Mouse (Mus musculus) stomach, embryonic 14.5 days (tissue): ENCODE data around the gene Pla2g10. TPM values are rescaled to one million over a fixed set of nuclear protein-coding genes. Genes with fewer than 3 reads are reported as not detected.

Experiments
- ATAC-seq: fragments of 200-750 bp; cut with Nextera tagmentation; 2 replicates; pipeline ENCODE4 v1.8.0; 2017; ENCODE audit warnings: low read depth, moderate TSS enrichment; ENCODE audit not compliant: insufficient number of reproducible peaks, insufficient read depth, low FRiP score
- H3K27ac ChIP-seq: fragments of 300-500 bp; sonication (generic); 2 replicates; pipeline ENCODE4 v1.5.1; 2014; ENCODE audit warnings: mild to moderate bottlenecking, low read length, moderate library complexity, mixed read lengths
- H3K27me3 ChIP-seq: fragments of 300-500 bp; sonication (generic); 2 replicates; pipeline ENCODE4 v1.6.1; 2014; ENCODE audit warnings: low read length, control low read depth, mixed read lengths; ENCODE audit not compliant: control insufficient read depth, insufficient read depth
- H3K36me3 ChIP-seq: fragments of 300-500 bp; sonication (generic); 2 replicates; pipeline ENCODE4 v1.6.1; 2014; ENCODE audit warnings: mild to moderate bottlenecking, control low read depth, low read length, moderate library complexity, mixed read lengths; ENCODE audit not compliant: control insufficient read depth, insufficient read depth
- H3K4me1 ChIP-seq: fragments of 300-500 bp; sonication (generic); 2 replicates; pipeline ENCODE4 v1.6.1; 2014; ENCODE audit warnings: low read length, control low read depth, mixed read lengths; ENCODE audit not compliant: control insufficient read depth, insufficient read depth
- H3K4me2 ChIP-seq: fragments of 300-500 bp; sonication (generic); replicated peaks from 2 replicates; pipeline ENCODE4 v1.6.1; 2014; ENCODE audit warnings: low read depth, low read length, control low read depth
- H3K4me3 ChIP-seq: fragments of 300-500 bp; sonication (generic); 2 replicates; pipeline ENCODE4 v1.5.1; 2014; ENCODE audit warnings: low read depth, low read length, control low read depth
- H3K9ac ChIP-seq: fragments of 300-500 bp; sonication (generic); replicated peaks from 2 replicates; pipeline ENCODE4 v1.6.1; 2014; ENCODE audit warnings: low read depth, mild to moderate bottlenecking, control low read depth, low read length, moderate library complexity, mixed read lengths
- H3K9me3 ChIP-seq: fragments of 300-500 bp; sonication (generic); 2 replicates; pipeline ENCODE4 v1.6.1; 2016; ENCODE audit warnings: low read depth, low read length, control low read depth; ENCODE audit not compliant: control insufficient read depth
- WGBS: fragments of 180-500 bp; shearing (Covaris S2); extraction: QIAGEN DNeasy Blood & Tissue Kit; methylation state at CpG from one replicate; pipeline ENCODE4 v1.1.7; 2014; 5-methylcytosine and 5-hydroxymethylcytosine counted together
- polyA plus RNA-seq: library from polyadenylated mRNA; unstranded; fragments of >200 nt; fragmentation: Nextera tagmentation; extraction: Ambion mirVana; gene quantifications from 2 replicates; pipeline ENCODE4 v1.2.1, GENCODE M21; 2014

Pla2g10 gene
- polyA plus RNA-seq, 1 experiment from 2014 or later = 20.7 TPM

DNA sequence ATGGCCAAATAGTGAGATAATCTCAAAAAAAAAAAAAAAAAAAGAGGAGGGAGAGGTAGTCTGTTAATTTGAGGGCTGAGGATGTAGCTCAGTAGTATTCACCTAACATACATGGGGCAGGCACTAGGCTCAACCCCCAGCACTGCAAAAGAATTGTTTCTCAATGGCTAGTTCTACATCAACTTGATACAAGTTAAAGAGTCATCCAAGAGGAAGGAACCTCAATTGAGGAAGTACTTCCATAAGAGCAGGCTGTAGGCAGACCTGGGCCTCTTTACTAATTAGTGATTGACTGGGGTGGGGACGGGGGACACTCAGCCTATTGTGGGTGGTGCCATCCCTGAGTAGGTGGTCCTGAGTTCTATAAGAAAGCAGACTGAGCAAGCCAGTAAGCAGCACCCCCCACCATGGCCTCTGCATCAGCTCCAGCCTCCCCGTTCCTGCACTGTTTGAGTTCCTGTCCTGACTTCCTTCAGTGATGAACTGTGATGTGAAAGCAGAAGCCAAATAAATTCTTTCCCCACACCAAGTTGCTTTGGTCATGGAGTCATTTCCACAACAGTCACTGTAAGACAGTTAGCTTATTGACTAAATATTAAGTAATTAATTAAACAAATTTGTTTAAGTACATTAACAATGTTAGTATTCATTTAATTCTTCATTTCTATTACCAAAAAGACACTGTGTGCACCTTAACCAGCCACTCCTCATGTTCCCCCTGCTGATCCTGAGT, 13.8 kb downstream of the Pla2g10 start:
- Histone ChIP-seq H3K4me1 (no peaks in the 10 kb centered on the region), H3K9me3 (no peaks in the 10 kb centered on the region), H3K4me3 (no peak overlapping the region), H3K4me2 (no peak overlapping the region), H3K27ac (no peak overlapping the region), H3K27me3 (no peaks in the 10 kb centered on the region), H3K9ac (no peak overlapping the region), H3K36me3 (no peaks in the 10 kb centered on the region)
- ATAC-seq = no peak
- 82% methylated on average over 2 of the region's 2 CpGs for WGBS

GRCm38 (mm10) chr16:13714910-13715309, 15.9 kb downstream of the Pla2g10 start:
- Histone ChIP-seq H3K9me3 (no peaks in the 10 kb centered on the region), H3K4me2 (no peak overlapping the region), H3K4me3 (no peak overlapping the region), H3K36me3 (no peaks in the 10 kb centered on the region), H3K4me1 (no peaks in the 10 kb centered on the region), H3K9ac (no peak overlapping the region), H3K27ac (no peak overlapping the region; the same call in 1 of the 2 replicates), H3K27me3 (no peaks in the 10 kb centered on the region)
- ATAC-seq = peak; percentile 69
- WGBS = 75% methylated on average over 3 of the region's 3 CpGs

DNA sequence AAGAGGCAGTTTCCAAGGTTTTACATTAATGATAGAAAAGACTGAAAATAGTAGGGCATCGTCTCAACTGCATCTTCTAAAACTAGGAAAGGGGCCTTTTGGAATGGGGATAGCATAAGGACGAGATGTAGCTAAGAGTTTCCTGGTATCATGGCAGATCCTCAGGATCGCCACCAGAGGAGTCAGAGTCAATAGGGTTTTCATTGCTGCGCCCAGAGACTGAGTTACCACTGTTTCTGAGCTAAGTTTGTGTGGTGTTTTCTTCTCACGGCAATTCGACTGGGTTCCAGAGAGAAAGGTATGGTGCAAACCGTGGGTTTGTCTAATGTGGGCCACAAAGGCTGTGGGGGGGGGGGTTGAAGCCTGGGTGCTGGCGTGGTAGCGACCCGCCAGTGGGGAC, 26.1 kb downstream of the Pla2g10 start:
- WGBS = 91% methylated on average over 10 of the region's 10 CpGs
- Histone ChIP-seq H3K27ac (no peak overlapping the region), H3K9ac (no peak overlapping the region), H3K4me1 (no peaks in the 10 kb centered on the region), H3K4me3 (no peak overlapping the region), H3K9me3 (no peaks in the 10 kb centered on the region), H3K4me2 (no peak overlapping the region), H3K27me3 (no peaks in the 10 kb centered on the region), H3K36me3 (peaks cover 18% of the 10 kb centered on the region)
- ATAC-seq = no peak

DNA sequence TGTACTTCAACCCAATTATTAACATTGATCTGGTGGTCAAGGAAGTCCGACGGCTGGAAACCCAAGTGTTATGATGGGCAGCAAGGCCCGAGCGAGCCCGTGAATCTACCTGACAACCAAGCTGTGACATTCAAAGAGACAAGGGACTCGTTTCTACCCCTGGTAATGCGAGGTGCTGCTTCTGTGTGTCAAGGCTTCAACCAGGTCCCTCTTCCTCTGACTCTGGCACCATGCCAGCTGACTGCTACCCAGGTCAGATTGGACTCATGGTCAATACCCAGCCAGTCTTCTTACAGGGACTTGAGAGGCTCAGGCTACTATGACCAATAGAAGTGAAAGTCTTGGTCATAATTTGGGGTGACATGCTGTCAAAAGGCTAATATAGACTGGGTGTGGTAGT, 28.6 kb downstream of the Pla2g10 start:
- H3K4me3 ChIP-seq = no peak overlapping the region
- peaks cover 36% of the 10 kb centered on the region for H3K36me3 ChIP-seq
- 93% methylated on average over 7 of the region's 7 CpGs for WGBS
- no peak overlapping the region for H3K4me2 ChIP-seq
- H3K4me1 ChIP-seq = no peaks in the 10 kb centered on the region
- no peaks in the 10 kb centered on the region for H3K9me3 ChIP-seq
- no peaks in the 10 kb centered on the region for H3K27me3 ChIP-seq
- no peak for ATAC-seq
- no peak overlapping the region for H3K27ac ChIP-seq
- H3K9ac ChIP-seq = no peak overlapping the region

DNA sequence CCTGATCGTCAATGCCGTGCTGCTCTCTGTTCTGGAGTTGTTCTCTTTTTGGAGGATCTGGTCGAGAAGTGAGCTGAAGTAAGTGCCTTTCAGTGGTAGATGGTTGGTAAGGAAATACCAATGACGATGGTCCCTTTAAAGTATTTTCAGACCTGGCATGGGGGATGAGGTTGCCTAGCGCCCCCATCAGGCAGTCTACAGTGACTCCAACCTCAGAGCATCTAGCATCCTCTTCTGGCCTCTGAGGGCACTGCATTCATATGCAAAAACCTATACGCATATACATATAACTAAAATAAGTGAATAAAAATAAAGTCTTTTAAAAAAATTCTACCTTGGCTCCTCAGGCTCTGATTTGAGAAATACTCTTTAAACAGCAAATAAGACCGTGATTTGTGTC, 31.8 kb downstream of the Pla2g10 start:
- Histone ChIP-seq H3K4me2 (no peak overlapping the region), H3K9me3 (no peaks in the 10 kb centered on the region), H3K27me3 (no peaks in the 10 kb centered on the region), H3K4me3 (no peak overlapping the region), H3K9ac (no peak overlapping the region), H3K27ac (no peak overlapping the region), H3K4me1 (no peaks in the 10 kb centered on the region), H3K36me3 (peaks cover 49% of the 10 kb centered on the region)
- no peak for ATAC-seq
- WGBS = 90% methylated on average over 7 of the region's 7 CpGs

DNA sequence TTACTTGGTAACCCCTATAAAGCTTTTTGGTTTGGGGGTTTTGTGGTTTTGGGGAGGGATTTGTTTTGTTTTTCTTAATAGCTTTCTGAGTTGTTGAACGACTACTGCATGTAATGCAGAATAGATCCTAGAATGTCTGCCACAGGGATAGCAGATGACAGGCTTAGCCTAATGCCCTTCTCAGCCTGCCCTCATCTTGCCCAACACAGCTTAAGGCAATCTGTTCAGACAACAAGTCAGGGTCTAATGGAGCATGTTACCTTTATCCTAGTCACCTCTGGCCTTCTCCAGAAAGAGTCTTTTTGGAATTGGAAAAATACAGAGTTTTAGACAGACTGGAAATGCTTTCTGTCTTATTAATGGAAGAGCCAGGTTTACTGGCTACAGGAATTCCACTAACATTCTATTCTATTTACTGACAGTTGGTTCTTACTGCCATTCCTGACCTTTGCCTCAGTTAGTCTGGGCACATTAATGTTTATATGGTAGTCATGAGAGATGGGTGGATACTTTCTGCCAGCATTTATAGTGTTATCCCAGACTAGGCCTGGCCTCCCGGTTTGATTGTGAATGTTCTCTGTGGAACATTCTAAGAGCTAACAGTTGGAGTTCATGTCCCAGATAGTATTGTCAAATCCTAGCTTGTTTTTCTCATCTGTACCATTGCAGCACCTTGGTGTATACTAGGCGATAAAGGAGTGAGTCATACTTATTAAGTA, 52.0 kb downstream of the Pla2g10 start:
- no peak for ATAC-seq
- Histone ChIP-seq H3K27me3 (no peaks in the 10 kb centered on the region), H3K36me3 (peaks cover 10% of the 10 kb centered on the region), H3K9ac (no peak overlapping the region), H3K9me3 (no peaks in the 10 kb centered on the region), H3K4me2 (no peak overlapping the region), H3K4me1 (no peaks in the 10 kb centered on the region), H3K4me3 (no peak overlapping the region), H3K27ac (no peak overlapping the region)
- 87% methylated on average over 3 of the region's 3 CpGs for WGBS

DNA sequence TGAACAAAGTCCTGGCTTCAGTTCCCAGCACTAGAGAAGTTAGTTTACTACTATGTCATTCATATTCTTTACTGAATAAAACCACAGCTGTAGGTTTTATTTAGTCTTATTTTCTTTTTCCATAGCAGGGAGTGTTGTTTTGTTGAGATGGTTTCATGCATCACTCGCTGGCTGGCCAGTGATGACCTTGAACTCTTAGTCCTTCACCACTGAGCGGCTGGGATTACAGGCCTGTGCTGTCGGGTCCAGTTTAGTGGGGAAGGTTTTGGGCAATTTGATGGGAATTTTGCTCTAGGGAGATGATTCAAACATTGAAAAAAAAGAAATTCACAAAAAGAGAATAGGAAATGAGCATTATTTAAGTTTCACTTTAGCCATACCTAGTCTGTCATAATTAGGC, 56.3 kb downstream of the Pla2g10 start:
- Histone ChIP-seq H3K4me3 (no peak overlapping the region), H3K9ac (no peak overlapping the region), H3K9me3 (no peaks in the 10 kb centered on the region), H3K4me1 (peaks cover 8% of the 10 kb centered on the region; the same call in 1 of the 2 replicates), H3K36me3 (peaks cover 10% of the 10 kb centered on the region), H3K27ac (no peak overlapping the region), H3K4me2 (no peak overlapping the region), H3K27me3 (no peaks in the 10 kb centered on the region)
- ATAC-seq = no peak
- 90% methylated on average over 3 of the region's 3 CpGs for WGBS

DNA sequence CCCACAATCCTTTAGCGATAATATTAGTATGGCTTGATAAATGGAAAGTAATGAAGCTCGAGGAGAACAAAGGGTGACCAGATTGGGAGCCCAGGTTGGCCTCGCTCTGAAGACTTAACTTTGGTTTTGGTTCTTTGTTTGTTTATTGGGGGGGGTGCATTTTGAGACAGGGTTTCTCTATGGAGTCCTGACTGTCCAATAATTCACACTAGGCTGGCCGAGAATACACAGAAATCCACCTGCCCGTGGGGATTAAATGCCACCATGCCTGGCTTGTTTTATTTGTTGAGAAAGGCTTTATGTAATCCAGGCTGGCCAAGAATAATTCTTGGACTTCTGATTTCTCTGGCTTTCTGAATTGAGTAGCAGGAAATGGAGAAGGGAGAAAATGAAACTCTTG, 57.7 kb downstream of the Pla2g10 start:
- WGBS = 71% methylated on average over 5 of the region's 5 CpGs

More for the DNA sequence above, 57.7 kb downstream of the Pla2g10 start:
- Histone ChIP-seq H3K4me3 (peak overlapping the region; percentile 77), H3K4me2 (peak overlapping the region; percentile 70), H3K9me3 (no peaks in the 10 kb centered on the region), H3K27ac (no peak overlapping the region), H3K9ac (no peak overlapping the region), H3K4me1 (peaks cover 8% of the 10 kb centered on the region; the same call in 1 of the 2 replicates), H3K36me3 (peaks cover 10% of the 10 kb centered on the region), H3K27me3 (no peaks in the 10 kb centered on the region)
- no peak for ATAC-seq
